Mouse (Mus musculus) common myeloid progenitor, adult 5-6 weeks (primary cell): ENCODE measurements at regions not wholly inside any gene's neighbourhood (a gene's known extent, or its start where the extent isn't known, plus 50 kb on each side); places are given as distances from the start of the nearest gene placed in this dataset.
A peak's percentile ranks its signal among the peaks of the same experiment; 100 is the strongest.

Experiments
- ATAC-seq: replicated peaks from 2 replicates; pipeline ENCODE4 v1.8.0; 2016; ENCODE audit warnings: low read depth, mild to moderate bottlenecking, moderate TSS enrichment, inconsistent platforms; ENCODE audit not compliant: poor library complexity, severe bottlenecking

- ATAC-seq: peak; percentile 27; the same call in 1 of the 2 replicates
Measured at GRCm38 (mm10) chr4:89457861-89458260, 147.0 kb upstream of the Cdkn2b start.

GRCm38 (mm10) chr4:89454926-89455325, 144.1 kb upstream of the Cdkn2b start:
- ATAC-seq: no peak

- no peak for ATAC-seq
Measured at GRCm38 (mm10) chr4:89453051-89453450, 142.2 kb upstream of the Cdkn2b start.

GRCm38 (mm10) chr4:89451741-89452140, 140.9 kb upstream of the Cdkn2b start:
- ATAC-seq: no peak

GRCm38 (mm10) chr4:89446765-89447487, 136.1 kb upstream of the Cdkn2b start:
- ATAC-seq: 0 out of 2 replicates have a peak, but pooled peaks have one; percentile 36

GRCm38 (mm10) chr4:89446156-89446716, 135.4 kb upstream of the Cdkn2b start:
- no peak for ATAC-seq

GRCm38 (mm10) chr4:89445214-89446155, 134.6 kb upstream of the Cdkn2b start:
- ATAC-seq: no peak

- no peak for ATAC-seq
Measured at GRCm38 (mm10) chr4:89442526-89442925, 131.7 kb upstream of the Cdkn2b start.

GRCm38 (mm10) chr4:89440821-89441220, 130.0 kb upstream of the Cdkn2b start:
- no peak for ATAC-seq

GRCm38 (mm10) chr4:89440326-89440725, 129.5 kb upstream of the Cdkn2b start:
- ATAC-seq: no peak

- no peak for ATAC-seq
Measured at GRCm38 (mm10) chr4:89438665-89439064, 127.8 kb upstream of the Cdkn2b start.

GRCm38 (mm10) chr4:89436764-89437163, 125.9 kb upstream of the Cdkn2b start:
- ATAC-seq: no peak

GRCm38 (mm10) chr4:89434152-89434551, 123.3 kb upstream of the Cdkn2b start:
- no peak for ATAC-seq

- ATAC-seq: no peak
Measured at GRCm38 (mm10) chr4:89433528-89433927, 122.7 kb upstream of the Cdkn2b start.

- no peak for ATAC-seq
Measured at GRCm38 (mm10) chr4:89431520-89431919, 120.7 kb upstream of the Cdkn2b start.

- ATAC-seq: no peak
Measured at GRCm38 (mm10) chr4:89428465-89428864, 117.6 kb upstream of the Cdkn2b start.

- no peak for ATAC-seq
Measured at GRCm38 (mm10) chr4:89427345-89428293, 116.8 kb upstream of the Cdkn2b start.

- no peak for ATAC-seq
Measured at GRCm38 (mm10) chr4:89425916-89426315, 115.1 kb upstream of the Cdkn2b start.

GRCm38 (mm10) chr4:89421694-89422354, 111.0 kb upstream of the Cdkn2b start:
- no peak for ATAC-seq
